Mouse (Mus musculus) forebrain, embryonic 11.5 days (tissue): ENCODE measurements around the gene Ralgds. TPM values are rescaled to one million over a fixed set of nuclear protein-coding genes. Genes with fewer than 3 reads are reported as not detected.
"Not testable (repeated sequence)": the region's sequence is repeated elsewhere in the genome, so short reads cannot be mapped to it uniquely, and the experiment has no call there.

Experiments
- ATAC-seq: fragments of 200-750 bp; cut with Nextera tagmentation; replicated peaks from 2 replicates; pipeline ENCODE4 v1.8.0; 2017; ENCODE audit warnings: moderate TSS enrichment; ENCODE audit not compliant: low FRiP score
- DNase-seq: peaks from one replicate; pipeline ENCODE4 v3.0.0-alpha.2; 2017; ENCODE audit warnings: low spot score
- H3K27ac ChIP-seq: fragments of 300-500 bp; sonication (generic); 2 replicates; pipeline ENCODE4 v1.5.1; 2014; ENCODE audit warnings: low read depth, low read length
- H3K27me3 ChIP-seq: fragments of 300-500 bp; sonication (generic); 2 replicates; pipeline ENCODE4 v1.6.1; 2014; ENCODE audit warnings: mild to moderate bottlenecking, low read length, mixed read lengths; ENCODE audit not compliant: control insufficient read depth, insufficient read depth
- H3K36me3 ChIP-seq: fragments of 300-500 bp; sonication (generic); 2 replicates; pipeline ENCODE4 v1.6.1; 2014; ENCODE audit warnings: mild to moderate bottlenecking, low read length, moderate library complexity, mixed read lengths; ENCODE audit not compliant: control insufficient read depth, insufficient read depth
- H3K4me1 ChIP-seq: fragments of 300-500 bp; sonication (generic); replicated peaks from 2 replicates; pipeline ENCODE4 v1.6.1; 2014; ENCODE audit warnings: low read length, mixed read lengths; ENCODE audit not compliant: control insufficient read depth, insufficient read depth
- H3K4me2 ChIP-seq: fragments of 300-500 bp; sonication (generic); 2 replicates; pipeline ENCODE4 v1.6.1; 2014; ENCODE audit warnings: low read depth, mild to moderate bottlenecking, low read length, moderate library complexity, mixed read lengths; ENCODE audit not compliant: severe bottlenecking
- H3K4me3 ChIP-seq: fragments of 300-500 bp; sonication (generic); 2 replicates; pipeline ENCODE4 v1.5.1; 2014; ENCODE audit warnings: low read depth, low read length
- H3K9ac ChIP-seq: fragments of 300-500 bp; sonication (generic); 2 replicates; pipeline ENCODE4 v1.6.1; 2014; ENCODE audit warnings: low read length
- H3K9me3 ChIP-seq: fragments of 300-500 bp; sonication (generic); 2 replicates; pipeline ENCODE4 v1.6.1; 2016; ENCODE audit warnings: low read length, mixed read lengths; ENCODE audit not compliant: control insufficient read depth
- WGBS: fragments of 180-500 bp; shearing (Covaris S2); extraction: QIAGEN DNeasy Blood & Tissue Kit; methylation state at CpG from one replicate; pipeline ENCODE4 v1.1.7; 2014; 5-methylcytosine and 5-hydroxymethylcytosine counted together
- polyA plus RNA-seq: library from polyadenylated mRNA; unstranded; fragments of >200 nt; fragmentation: Nextera tagmentation; extraction: Ambion mirVana; gene quantifications from 2 replicates; pipeline ENCODE4 v1.2.1, GENCODE M21; 2014

Gene Ralgds
- polyA plus RNA-seq, 1 experiment from 2014 or later: 47.6 TPM

GRCm38 (mm10) chr2:28472011-28472410 is 40.9 kb upstream of the Ralgds start:
- not testable (repeated sequence) for ATAC-seq
- H3K36me3 ChIP-seq: peaks cover 21% of the 10 kb centered on the region

GRCm38 (mm10) chr2:28477993-28478392 is 34.9 kb upstream of the Ralgds start:
- not testable (repeated sequence) for H3K27ac ChIP-seq, DNase-seq, H3K4me1 ChIP-seq, ATAC-seq, H3K27me3 ChIP-seq, H3K9ac ChIP-seq, H3K4me3 ChIP-seq, H3K4me2 ChIP-seq, H3K36me3 ChIP-seq, H3K9me3 ChIP-seq
- WGBS: 87% methylated on average over 5 of the region's 5 CpGs

More at GRCm38 (mm10) chr2:28472011-28472410, 40.9 kb upstream of the Ralgds start:
- WGBS: 93% methylated on average over 8 of the region's 8 CpGs
- not testable (repeated sequence) for H3K4me2 ChIP-seq, H3K4me3 ChIP-seq, DNase-seq, H3K9me3 ChIP-seq, H3K27ac ChIP-seq, H3K9ac ChIP-seq, H3K4me1 ChIP-seq, H3K27me3 ChIP-seq

GRCm38 (mm10) chr2:28479208-28480204 is 33.4 kb upstream of the Ralgds start:
- Histone ChIP-seq H3K27me3 (no peaks in the 10 kb centered on the region), H3K4me2 (no peak overlapping the region), H3K4me1 (no peaks in the 10 kb centered on the region), H3K36me3 (no peaks in the 10 kb centered on the region), H3K9ac (no peak overlapping the region), H3K4me3 (no peak overlapping the region), H3K27ac (no peak overlapping the region), H3K9me3 (no peaks in the 10 kb centered on the region)
- 82% methylated on average over 20 of the region's 20 CpGs for WGBS
- DNase-seq (peak; percentile 43), ATAC-seq (no peak)

GRCm38 (mm10) chr2:28483861-28484260 is 29.1 kb upstream of the Ralgds start:
- H3K9ac ChIP-seq: no peak overlapping the region
- 70% methylated on average over 2 of the region's 2 CpGs for WGBS
- H3K4me3 ChIP-seq: no peak overlapping the region
- H3K4me1 ChIP-seq: no peaks in the 10 kb centered on the region
- no peaks in the 10 kb centered on the region for H3K27me3 ChIP-seq
- ATAC-seq (no peak), DNase-seq (no peak)
- no peak overlapping the region for H3K27ac ChIP-seq
- no peak overlapping the region for H3K4me2 ChIP-seq
- H3K36me3 ChIP-seq: no peaks in the 10 kb centered on the region
- H3K9me3 ChIP-seq: no peaks in the 10 kb centered on the region

- Histone ChIP-seq H3K4me3 (no peak overlapping the region), H3K4me2 (no peak overlapping the region), H3K36me3 (no peaks in the 10 kb centered on the region), H3K27me3 (no peaks in the 10 kb centered on the region), H3K9ac (no peak overlapping the region), H3K27ac (no peak overlapping the region), H3K9me3 (no peaks in the 10 kb centered on the region), H3K4me1 (no peaks in the 10 kb centered on the region)
- ATAC-seq: no peak
- DNase-seq: no peak
- 86% methylated on average over 2 of the region's 2 CpGs for WGBS
Observed at GRCm38 (mm10) chr2:28494521-28494920, 18.4 kb upstream of the Ralgds start.

GRCm38 (mm10) chr2:28495207-28495756 is 17.6 kb upstream of the Ralgds start:
- 84% methylated on average over 14 of the region's 14 CpGs for WGBS
- Histone ChIP-seq H3K4me1 (no peaks in the 10 kb centered on the region), H3K9ac (no peak overlapping the region), H3K27ac (no peak overlapping the region), H3K36me3 (no peaks in the 10 kb centered on the region), H3K4me3 (no peak overlapping the region), H3K27me3 (no peaks in the 10 kb centered on the region), H3K4me2 (no peak overlapping the region), H3K9me3 (no peaks in the 10 kb centered on the region)
- no peak for ATAC-seq
- no peak for DNase-seq

GRCm38 (mm10) chr2:28495801-28496595 is 16.9 kb upstream of the Ralgds start:
- H3K4me2 ChIP-seq: no peak overlapping the region
- WGBS: 87% methylated on average over 16 of the region's 16 CpGs
- H3K27me3 ChIP-seq: no peaks in the 10 kb centered on the region
- no peaks in the 10 kb centered on the region for H3K36me3 ChIP-seq
- no peaks in the 10 kb centered on the region for H3K4me1 ChIP-seq
- H3K9ac ChIP-seq: no peak overlapping the region
- H3K9me3 ChIP-seq: no peaks in the 10 kb centered on the region
- no peak overlapping the region for H3K4me3 ChIP-seq
- ATAC-seq (no peak), DNase-seq (peak; percentile 40)
- H3K27ac ChIP-seq: no peak overlapping the region

GRCm38 (mm10) chr2:28496671-28497070 is 16.3 kb upstream of the Ralgds start, which contains the start of gene Gbgt1:
Gene Gbgt1 (plus strand): TSS chr2:28496891.
- no peak for ATAC-seq
- 73% methylated on average over 5 of the region's 5 CpGs for WGBS

More at GRCm38 (mm10) chr2:28496671-28497070, 16.3 kb upstream of the Ralgds start, which contains the start of gene Gbgt1:
- Histone ChIP-seq H3K27ac (no peak within 1 kb of the TSS), H3K4me2 (no peak within 1 kb of the TSS), H3K4me3 (no peak within 1 kb of the TSS), H3K9ac (no peak within 1 kb of the TSS), H3K36me3 (no peaks in the 10 kb centered on the region), H3K9me3 (no peaks in the 10 kb centered on the region), H3K27me3 (no peaks in the 10 kb centered on the region), H3K4me1 (no peaks in the 10 kb centered on the region)
- peak; percentile 41 for DNase-seq
